Mouse (Mus musculus) bone marrow macrophage, adult 2 months (primary cell): ENCODE data around the gene Ttf1. TPM values are rescaled to one million over a fixed set of nuclear protein-coding genes. Genes with fewer than 3 reads are reported as not detected.

Experiments used
- H3K27ac ChIP-seq: 2 replicates; pipeline ENCODE4 v1.5.1; 2012; ENCODE audit warnings: low read depth, low read length; ENCODE audit not compliant: insufficient read depth
- H3K4me1 ChIP-seq: 2 replicates; pipeline ENCODE4 v1.6.1; 2012; ENCODE audit warnings: low read length; ENCODE audit not compliant: control insufficient read depth, insufficient read depth
- H3K4me3 ChIP-seq: 2 replicates; pipeline ENCODE4 v1.5.1; 2012; ENCODE audit warnings: mild to moderate bottlenecking, low read length, moderate library complexity; ENCODE audit not compliant: insufficient read depth
- CTCF ChIP-seq: IDR thresholded peaks from 2 replicates; pipeline ENCODE4 v1.5.1; 2012; ENCODE audit warnings: low read depth, mild to moderate bottlenecking, low read length, moderate library complexity
- POLR2A ChIP-seq: IDR thresholded peaks from 2 replicates; pipeline ENCODE4 v1.6.1; 2012; ENCODE audit warnings: mild to moderate bottlenecking, low read depth, low read length, borderline replicate concordance
- polyA plus RNA-seq: library from polyadenylated mRNA; stranded (reverse); fragments of >200 nt; gene quantifications from 2 replicates; pipeline ENCODE4 v1.2.4, GENCODE M21; 2012; ENCODE audit not compliant: missing spikeins, insufficient read depth, insufficient read length

Ttf1 gene
- polyA plus RNA-seq, 1 experiment = 23.1 TPM

DNA sequence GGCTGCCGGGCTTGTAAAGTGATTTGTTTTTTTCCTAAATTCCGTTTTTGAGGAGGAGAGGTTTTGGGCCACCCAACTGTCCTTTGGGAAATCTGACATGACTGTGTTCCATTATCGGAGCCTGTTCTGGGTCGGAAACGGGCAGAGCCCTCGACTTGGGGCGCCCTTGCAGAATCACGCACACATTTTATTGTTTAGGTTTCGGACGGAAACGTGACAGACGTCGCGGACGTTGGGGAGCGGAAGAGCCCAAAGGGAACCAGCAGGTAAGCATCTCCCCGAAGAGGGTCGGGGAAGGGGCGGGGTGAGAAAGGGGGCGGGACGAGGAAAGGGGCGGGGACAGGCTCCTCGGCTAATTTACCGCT, 64.5 kb downstream of the Ttf1 start:
- H3K27ac ChIP-seq = no peak overlapping the region; the same call in 1 of the 2 replicates
- H3K4me1 ChIP-seq = peaks cover 16% of the 10 kb centered on the region
- TF ChIP-seq CTCF (no peak), POLR2A (no peak)
- H3K4me3 ChIP-seq = peak overlapping the region; percentile 60

DNA sequence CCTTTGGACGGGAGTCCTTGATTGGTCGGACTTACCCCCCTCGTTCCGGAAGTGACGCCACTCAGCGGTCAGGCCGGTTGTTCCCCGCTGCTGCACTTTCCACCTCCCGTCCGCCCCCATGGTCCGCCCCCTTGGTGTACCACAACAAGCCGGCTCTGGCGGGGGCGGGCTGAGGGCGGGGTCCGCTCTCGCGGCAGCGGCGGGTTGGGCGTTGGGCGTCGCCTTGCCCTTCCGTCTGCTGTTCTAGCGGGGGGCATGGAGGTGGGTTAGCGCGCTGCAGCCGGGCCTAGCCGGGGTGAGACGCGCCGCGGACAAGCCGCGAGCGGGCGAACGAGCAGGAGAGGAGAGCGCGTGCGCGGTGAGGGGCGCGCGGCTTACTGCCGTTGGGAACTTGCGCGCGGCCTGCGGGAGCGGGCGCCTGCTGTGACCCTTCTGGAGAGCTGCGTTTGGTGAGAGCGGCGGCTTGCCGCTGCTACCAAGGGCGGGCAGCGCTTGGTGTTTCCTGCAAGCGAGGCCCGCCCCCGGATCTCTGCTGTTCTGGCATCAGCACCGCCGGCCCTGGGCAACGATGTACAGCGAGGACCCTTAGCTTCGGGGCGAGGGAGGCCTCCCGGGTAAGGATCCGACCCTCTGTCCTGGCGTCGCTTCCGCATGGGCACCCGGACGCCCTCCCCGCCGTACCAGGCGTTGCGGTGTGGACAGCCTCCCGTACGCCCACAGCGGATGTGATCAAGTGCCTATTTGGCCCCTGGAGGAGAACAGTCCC, 65.1 kb downstream of the Ttf1 start:
- no peak for TF ChIP-seq CTCF
- TF ChIP-seq POLR2A = no peak
- Histone ChIP-seq H3K4me3 (peak overlapping the region; percentile 84), H3K27ac (peak overlapping the region; percentile 71), H3K4me1 (peaks cover 20% of the 10 kb centered on the region)

GRCm38 (mm10) chr2:29130118-29130899, 70.2 kb downstream of the Ttf1 start:
- H3K27ac ChIP-seq = peak overlapping the region; percentile 47; the same call in 1 of the 2 replicates
- peaks cover 14% of the 10 kb centered on the region for H3K4me1 ChIP-seq
- no peak overlapping the region for H3K4me3 ChIP-seq
- TF ChIP-seq POLR2A (no peak), CTCF (no peak)

DNA sequence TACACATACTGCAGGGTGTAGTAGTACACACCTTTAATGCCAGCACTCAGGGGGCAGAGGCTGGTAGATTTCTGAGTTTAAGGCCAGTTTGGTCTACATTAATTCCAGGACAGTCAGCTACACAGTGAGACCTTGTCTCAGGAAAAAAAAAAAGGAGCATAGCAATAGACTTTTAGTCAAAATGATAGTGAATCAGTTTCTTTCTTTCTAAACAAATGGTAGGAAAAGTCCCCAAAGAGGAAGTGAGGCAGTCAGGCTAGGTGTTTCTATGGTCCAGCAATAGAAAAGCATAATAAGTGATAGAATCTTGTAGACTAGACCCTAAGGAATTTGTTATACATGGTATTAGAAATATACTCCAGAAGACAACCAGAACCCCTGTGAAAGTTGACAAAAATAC, 75.1 kb downstream of the Ttf1 start:
- H3K4me1 ChIP-seq = peaks cover 3% of the 10 kb centered on the region
- TF ChIP-seq POLR2A = no peak
- no peak for TF ChIP-seq CTCF
- H3K27ac ChIP-seq = no peak overlapping the region
- no peak overlapping the region for H3K4me3 ChIP-seq

Other genes starting within 250 kb of the Ttf1 start
- 7.8 and 10.0 TPM in 2 replicates for gene Gtf3c4, start 219.9 kb upstream of the Ttf1 start, polyA plus RNA-seq
- gene Ddx31, start 219.9 kb upstream of the Ttf1 start, polyA plus RNA-seq = 7.0 and 10.5 TPM in 2 replicates
- gene Barhl1, start 143.6 kb upstream of the Ttf1 start, polyA plus RNA-seq = not detected in 2 replicates
- gene Cfap77, start 5.2 kb upstream of the Ttf1 start, polyA plus RNA-seq = not detected in 2 replicates
- gene Setx, start 63.9 kb downstream of the Ttf1 start, polyA plus RNA-seq = 20.0 and 30.6 TPM in 2 replicates
- 1.7 and 3.8 TPM in 2 replicates for gene Ntng2, start 192.7 kb downstream of the Ttf1 start, polyA plus RNA-seq